Mouse (Mus musculus) pancreas, adult 10 weeks (tissue): Measurements from ENCODE around the gene Ppp4r3b. TPM values are rescaled to one million over a fixed set of nuclear protein-coding genes. Genes with fewer than 3 reads are reported as not detected.

ENCODE experiments used
- polyA plus RNA-seq: library from polyadenylated mRNA; stranded (reverse); fragments of 350-450 nt; fragmentation: Illumina TruSeq; extraction: RNeasy Lipid Tissue Mini Kit (QIAGEN cat#74804); gene quantifications from one replicate; pipeline ENCODE4 v1.2.3, GENCODE M21; 2015; ENCODE audit warnings: low read depth, low replicate concordance; ENCODE audit not compliant: insufficient read depth

Ppp4r3b gene
- 11.2 TPM for polyA plus RNA-seq

DNA sequence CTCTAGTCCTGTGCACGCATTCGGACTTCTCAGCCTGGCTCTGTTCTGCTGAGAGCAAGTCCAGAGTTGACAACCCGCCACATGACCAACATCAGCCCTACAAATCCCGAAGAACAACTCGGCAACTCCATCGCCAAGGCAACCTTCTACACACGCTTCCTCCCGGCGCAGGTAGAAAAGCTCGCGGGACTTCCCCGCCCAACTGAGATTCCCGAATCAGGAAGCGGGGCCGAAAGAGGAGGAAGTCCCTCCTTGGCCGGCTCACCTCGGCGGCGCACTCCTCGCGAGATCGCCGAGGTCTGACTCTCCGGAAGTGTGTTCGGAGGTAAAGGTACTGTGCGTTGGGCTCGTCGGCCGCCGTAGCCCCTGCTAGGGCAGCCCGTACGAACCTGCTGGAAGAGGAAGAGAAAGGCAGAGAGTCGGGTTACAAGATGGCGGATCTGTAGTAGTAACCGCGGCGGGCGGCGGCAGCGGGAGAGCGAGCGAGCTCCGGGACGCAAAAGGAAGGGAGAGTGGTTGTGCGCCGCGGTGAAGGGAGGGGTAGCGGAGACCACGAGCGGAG, at the start of gene Ppp4r3b:
Gene Ppp4r3b, plus strand, starts transcription at position 328 of the 562 bp plus-strand sequence.

DNA sequence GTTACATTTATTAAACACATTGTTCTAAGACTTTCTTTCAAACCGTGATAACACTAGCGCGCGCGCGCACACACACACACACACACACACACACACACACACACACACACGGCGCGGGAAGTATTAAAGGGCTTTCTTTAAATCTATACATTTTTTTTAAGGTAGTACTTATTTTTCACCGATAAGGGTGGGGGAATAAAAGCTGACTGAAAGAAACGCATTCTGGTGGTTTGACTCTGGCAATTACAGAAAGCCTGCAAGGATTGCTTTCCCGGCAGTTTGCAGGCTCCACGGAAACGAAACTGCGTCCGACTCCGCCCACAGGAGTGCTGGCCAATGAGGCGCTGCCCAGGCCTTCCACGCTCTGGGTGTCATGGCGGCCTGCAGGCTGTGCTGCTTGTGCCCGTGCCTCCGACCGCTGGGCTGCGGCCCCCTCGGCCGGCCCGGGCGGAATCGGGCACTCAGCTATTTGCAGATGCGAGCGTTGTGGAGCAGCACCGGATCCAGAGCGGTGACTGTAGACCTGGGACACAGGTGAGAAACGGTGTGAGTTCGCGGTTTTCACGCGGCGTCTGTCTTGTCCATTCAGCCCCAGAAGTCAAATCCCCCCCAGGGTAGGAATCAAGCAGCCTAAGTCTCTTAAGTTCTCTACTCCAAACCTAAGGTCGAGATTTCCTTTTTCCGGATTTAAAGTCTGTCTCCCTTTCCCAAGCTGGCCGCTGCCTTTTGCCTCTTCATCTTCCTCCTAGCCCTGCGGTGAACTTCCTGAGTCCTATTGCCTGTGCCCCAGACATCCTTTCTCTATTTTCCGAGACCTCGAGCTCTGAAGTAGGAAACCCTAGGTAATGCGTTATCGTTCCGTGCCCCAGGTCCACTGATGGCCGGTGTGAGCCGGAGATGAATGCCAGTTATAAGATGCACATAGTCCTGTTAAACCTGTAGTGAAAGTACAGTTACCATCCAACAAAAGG, 42.0 kb upstream of the Ppp4r3b start, which contains the start of gene Pnpt1:
Gene Pnpt1, plus strand, starts transcription at position 360 of the 971 bp plus-strand sequence.

DNA sequence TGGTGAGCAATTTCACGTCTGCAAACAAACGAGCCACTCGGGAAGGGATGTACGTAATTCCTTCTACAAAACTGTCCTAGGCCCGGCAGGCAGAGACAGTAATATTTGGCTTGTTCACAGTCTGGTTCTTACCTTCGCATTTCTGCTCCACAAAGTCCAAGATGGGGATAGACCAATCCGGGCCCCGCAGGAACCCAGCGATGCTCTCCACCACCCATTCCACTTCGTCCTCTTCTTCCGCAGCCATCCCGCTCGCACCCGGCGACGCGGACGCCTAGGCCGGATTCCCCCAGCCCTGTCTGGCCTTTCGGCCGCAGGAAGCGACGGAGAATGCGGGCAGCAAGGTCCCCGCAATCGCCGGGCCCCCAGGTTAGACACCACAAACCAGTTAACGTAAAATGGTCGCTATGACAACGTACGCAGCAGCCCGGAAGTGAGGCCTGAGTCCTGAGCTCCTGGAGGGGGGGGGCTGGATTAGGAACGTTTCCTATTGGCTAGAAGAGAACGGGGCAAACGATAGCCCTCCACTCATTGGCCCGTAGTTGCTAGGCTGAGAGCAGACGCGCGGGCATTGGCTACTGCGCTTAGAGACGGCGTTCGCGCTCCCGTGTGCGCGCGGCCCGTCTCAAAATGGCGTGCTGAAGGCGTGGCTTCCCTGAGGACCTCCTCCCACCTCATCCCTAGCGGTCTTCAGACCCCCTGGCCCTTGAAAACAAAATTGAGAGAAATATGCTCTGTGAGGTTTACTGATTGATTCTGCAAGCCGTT, 74.4 kb downstream of the Ppp4r3b start, which contains the start of gene Cfap36:
Gene Cfap36, minus strand, starts transcription at position 527 of the 768 bp plus-strand sequence.

Other genes starting within 250 kb of the Ppp4r3b start
- 5.1 TPM for gene Pnpt1, start 42.1 kb upstream of the Ppp4r3b start, polyA plus RNA-seq
- gene Cfap36, start 74.5 kb downstream of the Ppp4r3b start, polyA plus RNA-seq, result 12.1 TPM
- 1.8 TPM for gene Ccdc88a, start 200.8 kb downstream of the Ppp4r3b start, polyA plus RNA-seq